Mouse (Mus musculus) heart, adult 2 months (tissue): ENCODE measurements around the gene Dgkz.

Experiments used
- CTCF ChIP-seq: fragments of 200-600 bp; IDR thresholded peaks from 2 replicates; pipeline ENCODE4 v1.8.1; 2022; ENCODE audit warnings: antibody characterized with exemption, mild to moderate bottlenecking, moderate library complexity
- EP300 ChIP-seq: fragments of 200-500 bp; IDR thresholded peaks from 2 replicates; pipeline ENCODE4 v1.6.1; 2011; ENCODE audit warnings: low read depth, low read length, control low read depth; ENCODE audit not compliant: insufficient read depth
- POLR2A ChIP-seq: fragments of 200-500 bp; IDR thresholded peaks from 2 replicates; pipeline ENCODE4 v1.6.1; 2011; ENCODE audit warnings: mild to moderate bottlenecking, low read depth, low read length, control low read depth; ENCODE audit not compliant: insufficient read depth

- TF ChIP-seq POLR2A: no peak
- TF ChIP-seq EP300: no peak
- no peak for TF ChIP-seq CTCF
Measured at GRCm38 (mm10) chr2:91973416-91974135, 2.1 kb downstream of the Dgkz start.
